Mouse (Mus musculus): ENCODE measurements around the gene Gabpb1.

DNA sequence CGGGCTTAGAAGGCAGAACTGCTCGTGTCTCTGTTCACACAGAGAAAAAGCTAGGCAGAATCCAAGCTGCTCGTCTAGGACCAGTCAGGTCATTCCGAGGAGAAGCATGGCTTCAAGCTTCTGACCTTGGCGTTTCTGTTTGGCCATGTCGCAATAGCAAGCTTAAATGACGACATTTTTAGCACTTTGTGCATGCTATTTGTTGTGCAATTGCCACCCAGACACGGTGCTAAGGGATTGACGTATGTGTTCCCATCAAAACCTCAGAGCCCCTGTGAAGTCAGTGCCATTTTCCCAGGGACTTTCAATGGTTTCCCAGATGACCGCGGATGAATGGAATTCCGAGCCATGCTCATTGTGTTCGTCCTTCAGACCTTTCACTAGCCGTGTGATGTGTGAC lies 75.6 kb downstream of the Gabpb1 start:
- TF ChIP-seq ETS1 (conservative IDR thresholded peaks at IDR 0.05; ENCODE audit: low read depth, low read length) = no peak
- TF ChIP-seq CTCF (conservative IDR thresholded peaks at IDR 0.05 in 1 of 2, IDR thresholded peaks at IDR 0.05 in 1 of 2; ENCODE audit: low read depth in 2 of 2, low read length in 2 of 2) = no peak
- no peak for TF ChIP-seq ZKSCAN1 (IDR thresholded peaks at IDR 0.05; ENCODE audit: borderline replicate concordance, low read depth, low read length)
- no peak for TF ChIP-seq ZNF384 (IDR thresholded peaks at IDR 0.05; ENCODE audit: low read depth, low read length)
- TF ChIP-seq NRF1 (IDR thresholded peaks at IDR 0.05; ENCODE audit: low read depth, low read length) = no peak
- no peak for TF ChIP-seq POLR2A (IDR thresholded peaks at IDR 0.05; ENCODE audit: low read depth, low read length)
- no peak for TF ChIP-seq MEF2A (IDR thresholded peaks at IDR 0.05; ENCODE audit: borderline replicate concordance, low read depth, low read length)
- no peak for TF ChIP-seq USF1 (IDR thresholded peaks at IDR 0.05; ENCODE audit: low read depth, low read length)
- TF ChIP-seq RCOR1 (conservative IDR thresholded peaks at IDR 0.05; ENCODE audit: low read depth, low read length) = no peak
- no peak for TF ChIP-seq MAZ (IDR thresholded peaks at IDR 0.05; ENCODE audit: low read depth, low read length)
- no peak for TF ChIP-seq RAD21 (IDR thresholded peaks at IDR 0.05; ENCODE audit: low read depth, low read length)
- no peak for TF ChIP-seq ZC3H11A (IDR thresholded peaks at IDR 0.05; ENCODE audit: low read depth, low read length)
